Mouse (Mus musculus) lung, embryonic 14.5 days (tissue): ENCODE results near the gene Abl2. TPM values are rescaled to one million over a fixed set of nuclear protein-coding genes. Genes with fewer than 3 reads are reported as not detected.

Source experiments
- ATAC-seq: fragments of 200-750 bp; cut with Nextera tagmentation; 2 replicates; pipeline ENCODE4 v1.8.0; 2017; ENCODE audit warnings: mild to moderate bottlenecking, moderate TSS enrichment, moderate library complexity; ENCODE audit not compliant: insufficient read depth
- DNase-seq: peaks from one replicate; pipeline ENCODE4 v3.0.0-alpha.2; 2015
- H3K27ac ChIP-seq: fragments of 300-500 bp; sonication (generic); 2 replicates; pipeline ENCODE4 v1.5.1; 2014; ENCODE audit warnings: low read depth, mild to moderate bottlenecking, moderate library complexity
- H3K27me3 ChIP-seq: fragments of 300-500 bp; sonication (generic); 2 replicates; pipeline ENCODE4 v1.6.1; 2014; ENCODE audit warnings: low read length, control low read depth; ENCODE audit not compliant: insufficient read depth
- H3K36me3 ChIP-seq: fragments of 300-500 bp; sonication (generic); 2 replicates; pipeline ENCODE4 v1.6.1; 2014; ENCODE audit warnings: control low read depth; ENCODE audit not compliant: insufficient read depth
- H3K4me1 ChIP-seq: fragments of 300-500 bp; sonication (generic); 2 replicates; pipeline ENCODE4 v1.6.1; 2014; ENCODE audit warnings: antibody characterized with exemption, control low read depth; ENCODE audit not compliant: insufficient read depth
- H3K4me2 ChIP-seq: fragments of 300-500 bp; sonication (generic); 2 replicates; pipeline ENCODE4 v1.6.1; 2014; ENCODE audit warnings: mild to moderate bottlenecking
- H3K4me3 ChIP-seq: fragments of 300-500 bp; sonication (generic); 2 replicates; pipeline ENCODE4 v1.5.1; 2014; ENCODE audit warnings: low read depth, low read length
- H3K9ac ChIP-seq: fragments of 300-500 bp; sonication (generic); 2 replicates; pipeline ENCODE4 v1.6.1; 2014
- H3K9me3 ChIP-seq: fragments of 300-500 bp; sonication (generic); 2 replicates; pipeline ENCODE4 v1.6.1; 2016; ENCODE audit warnings: low read depth, low read length, control low read depth
- CTCF ChIP-seq: IDR thresholded peaks from 2 replicates; pipeline ENCODE4 v1.5.1; 2016; ENCODE audit warnings: antibody characterized with exemption, low read depth
- WGBS: fragments of 180-500 bp; shearing (Covaris S2); extraction: QIAGEN DNeasy Blood & Tissue Kit; methylation state at CpG from one replicate; pipeline ENCODE4 v1.1.7; 2014; 5-methylcytosine and 5-hydroxymethylcytosine counted together
- polyA plus RNA-seq: library from polyadenylated mRNA; unstranded; fragments of >200 nt; fragmentation: Nextera tagmentation; extraction: Ambion mirVana; gene quantifications from 2 replicates; pipeline ENCODE4 v1.2.1, GENCODE M21; 2014

Gene Abl2
- polyA plus RNA-seq, 1 experiment from 2014 or later = 6.2 TPM

DNA sequence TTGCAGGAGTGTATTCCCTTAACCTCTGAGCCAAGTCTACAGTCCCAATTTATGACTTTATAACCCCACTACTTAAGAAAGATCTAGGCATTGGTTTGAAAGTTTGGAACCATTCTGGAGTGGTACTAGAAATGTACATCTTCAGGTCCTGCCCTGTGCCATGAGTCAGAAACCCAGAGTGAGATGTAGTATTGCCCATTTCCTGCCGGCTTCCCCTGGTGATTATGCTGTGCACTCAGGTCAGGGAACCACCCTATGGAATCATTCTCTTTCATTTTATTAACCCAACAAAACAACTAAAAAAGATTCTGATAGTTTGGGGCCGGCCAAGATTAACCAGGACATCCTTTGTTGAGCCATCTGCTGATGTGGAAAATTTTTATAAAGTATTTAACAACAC, 47.4 kb downstream of the Abl2 start:
- H3K4me2 ChIP-seq = no peak overlapping the region
- no peak for ATAC-seq
- WGBS = 74% methylated on average over 2 of the region's 2 CpGs

DNA sequence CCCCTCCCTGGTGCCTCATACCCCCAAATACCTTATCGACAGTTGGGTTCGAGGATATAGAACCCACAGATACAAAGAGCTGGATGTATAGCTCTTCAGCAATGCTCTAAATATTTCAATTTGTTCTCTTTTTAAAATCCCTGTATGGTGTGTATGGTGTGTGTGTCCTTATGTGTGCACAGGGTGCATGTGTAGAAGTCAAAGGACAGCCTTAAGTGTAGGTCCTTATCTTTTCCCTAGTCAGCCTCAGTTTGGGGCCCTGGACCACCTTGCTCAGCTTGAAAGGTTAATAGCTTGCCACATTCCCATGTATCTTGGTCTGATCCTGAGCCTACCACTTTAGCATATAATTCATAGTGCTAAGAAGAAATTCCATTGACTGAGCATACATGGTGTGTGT, 49.9 kb downstream of the Abl2 start:
- no peak for DNase-seq
- H3K4me1 ChIP-seq = no peaks in the 10 kb centered on the region
- no peaks in the 10 kb centered on the region for H3K27me3 ChIP-seq
- H3K9ac ChIP-seq = no peak overlapping the region
- no peak for ATAC-seq
- H3K36me3 ChIP-seq = no peaks in the 10 kb centered on the region
- H3K9me3 ChIP-seq = no peaks in the 10 kb centered on the region
- H3K4me2 ChIP-seq = no peak overlapping the region
- WGBS = 89% methylated on average over 2 of the region's 2 CpGs
- no peak overlapping the region for H3K4me3 ChIP-seq
- no peak overlapping the region for H3K27ac ChIP-seq
- no peak for TF ChIP-seq CTCF

More for the DNA sequence above, 47.4 kb downstream of the Abl2 start:
- Histone ChIP-seq H3K36me3 (no peaks in the 10 kb centered on the region), H3K27ac (no peak overlapping the region), H3K9me3 (no peaks in the 10 kb centered on the region), H3K4me1 (no peaks in the 10 kb centered on the region), H3K9ac (no peak overlapping the region), H3K4me3 (no peak overlapping the region), H3K27me3 (no peaks in the 10 kb centered on the region)
- DNase-seq = no peak
- no peak for TF ChIP-seq CTCF

DNA sequence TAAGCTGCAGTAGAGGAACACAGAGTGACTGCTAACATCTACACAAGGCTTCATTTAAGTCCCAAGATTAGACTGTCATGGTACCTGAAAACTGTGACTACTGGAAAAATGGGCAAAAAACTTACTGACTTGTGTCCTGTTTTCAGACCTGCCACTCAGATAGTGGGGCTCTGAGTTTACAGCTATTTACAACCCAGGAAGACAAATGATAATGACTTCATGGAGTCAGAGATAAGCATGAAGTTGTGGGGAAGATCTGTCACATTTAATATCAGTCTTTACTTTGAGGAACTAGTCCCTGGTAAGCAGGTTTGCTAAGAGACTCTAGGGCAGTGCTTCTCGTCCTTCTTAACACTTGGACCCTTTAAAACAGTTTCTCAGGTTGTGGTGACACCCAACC, 51.7 kb downstream of the Abl2 start:
- DNase-seq (no peak), ATAC-seq (no peak)
- H3K27ac ChIP-seq = no peak overlapping the region
- H3K9ac ChIP-seq = no peak overlapping the region
- TF ChIP-seq CTCF = no peak
- H3K4me1 ChIP-seq = no peaks in the 10 kb centered on the region
- 66% methylated on average over 1 of the region's 1 CpGs for WGBS
- H3K27me3 ChIP-seq = no peaks in the 10 kb centered on the region
- no peak overlapping the region for H3K4me3 ChIP-seq
- H3K4me2 ChIP-seq = no peak overlapping the region
- H3K36me3 ChIP-seq = no peaks in the 10 kb centered on the region
- H3K9me3 ChIP-seq = no peaks in the 10 kb centered on the region

DNA sequence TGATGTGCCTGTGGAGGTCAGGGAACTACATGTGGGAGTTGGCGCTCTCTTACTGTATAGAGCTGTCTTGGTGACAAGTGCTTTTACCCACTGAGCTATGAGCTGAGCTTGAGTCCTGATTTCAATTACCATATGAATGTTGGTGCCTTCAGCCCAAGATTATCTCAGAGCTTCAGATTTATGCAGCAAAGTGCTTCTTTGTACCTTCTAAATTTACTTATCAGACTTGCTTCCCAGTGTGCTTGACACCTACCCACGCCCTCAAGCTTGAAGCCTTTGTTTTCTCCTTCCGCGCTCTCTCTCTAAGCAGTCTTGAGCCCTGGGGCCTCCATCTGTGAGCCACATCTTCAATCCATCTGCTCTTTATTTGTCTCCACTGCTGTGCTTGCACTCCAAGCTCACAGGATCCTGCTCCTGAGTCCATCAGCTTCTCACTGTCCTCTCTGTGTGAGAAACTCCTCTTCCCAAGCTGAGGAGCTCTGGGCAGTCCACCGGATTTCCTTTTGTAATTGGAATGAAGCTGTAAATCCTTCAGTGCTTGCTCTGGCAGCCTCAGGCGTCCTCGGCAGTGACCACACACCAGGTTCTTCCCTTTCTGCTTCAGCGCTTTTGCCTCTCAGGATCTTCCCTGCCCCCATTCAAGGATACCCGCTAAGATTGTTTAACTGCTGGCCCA, 55.4 kb downstream of the Abl2 start:
- Histone ChIP-seq H3K4me1 (peaks cover 7% of the 10 kb centered on the region; the same call in 1 of the 2 replicates), H3K4me2 (no peak overlapping the region), H3K36me3 (no peaks in the 10 kb centered on the region), H3K27me3 (no peaks in the 10 kb centered on the region), H3K4me3 (no peak overlapping the region), H3K9me3 (no peaks in the 10 kb centered on the region), H3K9ac (no peak overlapping the region), H3K27ac (peak overlapping the region; percentile 33; the same call in 1 of the 2 replicates)
- no peak for TF ChIP-seq CTCF
- ATAC-seq (0 out of 2 replicates have a peak, but pooled peaks have one; percentile 13), DNase-seq (peak; percentile 53)
- WGBS = 33% methylated on average over 9 of the region's 9 CpGs

DNA sequence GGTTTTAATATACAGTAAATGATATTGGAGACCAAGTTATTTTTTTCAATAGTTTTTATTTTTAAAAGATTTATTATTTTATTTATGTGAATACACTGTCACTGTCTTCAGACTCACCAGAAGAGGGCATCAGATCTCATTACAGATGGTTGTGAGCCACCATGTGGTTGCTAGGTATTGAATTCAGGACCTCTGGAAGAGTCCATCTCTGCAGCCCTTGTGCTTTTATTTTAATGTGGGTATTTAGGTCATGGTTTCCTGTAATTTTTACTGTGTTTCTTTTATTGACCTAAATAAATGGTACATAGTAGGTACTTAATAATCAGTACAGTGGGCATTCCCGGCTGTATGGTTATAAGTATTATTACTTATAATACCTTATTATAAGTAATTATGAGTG, 56.1 kb downstream of the Abl2 start:
- ATAC-seq (no peak), DNase-seq (no peak)
- Histone ChIP-seq H3K9ac (no peak overlapping the region), H3K4me3 (no peak overlapping the region), H3K9me3 (no peaks in the 10 kb centered on the region), H3K27me3 (no peaks in the 10 kb centered on the region), H3K4me1 (peaks cover 7% of the 10 kb centered on the region; the same call in 1 of the 2 replicates), H3K4me2 (no peak overlapping the region), H3K27ac (no peak overlapping the region; the same call in 1 of the 2 replicates), H3K36me3 (no peaks in the 10 kb centered on the region)
- 84% methylated on average over 1 of the region's 1 CpGs for WGBS
- TF ChIP-seq CTCF = 0 out of 2 replicates have a peak, but pooled peaks have one; percentile 11

GRCm38 (mm10) chr1:156615381-156616133, 57.0 kb downstream of the Abl2 start:
- DNase-seq (peak; percentile 77), ATAC-seq (peak; percentile 66)
- TF ChIP-seq CTCF = no peak
- Histone ChIP-seq H3K27me3 (no peaks in the 10 kb centered on the region), H3K9me3 (no peaks in the 10 kb centered on the region), H3K4me3 (peak overlapping the region; percentile 25), H3K36me3 (no peaks in the 10 kb centered on the region), H3K27ac (peak overlapping the region; percentile 75), H3K4me1 (peaks cover 7% of the 10 kb centered on the region; the same call in 1 of the 2 replicates), H3K4me2 (peak overlapping the region; percentile 57), H3K9ac (peak overlapping the region; percentile 6; the same call in 1 of the 2 replicates)
- 25% methylated on average over 13 of the region's 13 CpGs for WGBS
